Mouse (Mus musculus): ENCODE measurements around the gene Gm4353. TPM values are rescaled to one million over a fixed set of nuclear protein-coding genes. Genes with fewer than 3 reads are reported as not detected.
A peak's percentile ranks its signal among the peaks of the same experiment; 100 is the strongest.
"Not testable (repeated sequence)": the region's sequence is repeated elsewhere in the genome, so short reads cannot be mapped to it uniquely, and the experiment has no call there.

The Gm4353 gene
- 0.27 and 0.40 TPM in 2 replicates for polyA plus RNA-seq (2014; fragmentation: Nextera tagmentation; extraction: Ambion mirVana)

DNA sequence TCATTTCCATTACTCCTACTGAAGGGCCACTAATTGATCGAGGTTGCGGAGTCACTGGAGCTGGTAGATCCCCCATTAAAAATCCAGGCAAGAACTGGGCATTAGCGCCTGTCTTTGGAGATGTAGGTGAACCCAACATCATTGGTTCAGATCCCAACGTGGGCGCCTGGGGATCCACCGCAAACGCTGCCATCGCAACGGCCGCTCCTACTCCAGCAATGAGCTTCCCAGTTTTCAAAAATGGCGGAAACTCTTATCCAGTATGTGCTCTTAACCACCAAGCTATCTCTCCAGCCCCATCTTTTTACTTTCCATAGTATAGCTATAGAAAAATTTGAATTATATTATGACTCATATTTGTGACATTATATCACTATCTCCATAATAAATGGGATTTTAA is at the start of gene Gm4353:
Gene Gm4353 (minus strand): TSS at position 270 of the 400 bp plus-strand sequence.
- 94% methylated on average over 11 of the region's 11 CpGs for WGBS

GRCm38 (mm10) chr7:116132078-116132477 is 47.6 kb upstream of the Gm4353 start:
- Histone ChIP-seq H3K4me3 (ENCODE audit: control insufficient read depth in 1 of 2, insufficient read depth in 1 of 2, low read depth in 1 of 2, low read length in 2 of 2) (no peak overlapping the region), H3K9me3 (ENCODE audit: control insufficient read depth, low read length) (no peaks in the 10 kb centered on the region), H3K4me2 (ENCODE audit: low read length) (no peak overlapping the region), H3K27ac (replicated peaks in 1 of 2; ENCODE audit: control insufficient read depth in 1 of 2, insufficient read depth in 1 of 2, low read depth in 2 of 2, low read length in 2 of 2) (peak overlapping the region; percentile 10 to 34; a peak in 2 of 4 replicates), H3K9ac (ENCODE audit: low read length) (0 out of 2 replicates have a peak overlapping the region, but pooled peaks have one; percentile 1), H3K36me3 (ENCODE audit: control insufficient read depth, insufficient read depth, low read length) (peaks cover 79% of the 10 kb centered on the region), H3K4me1 (ENCODE audit: control insufficient read depth in 2 of 2, insufficient read depth in 2 of 2, low read length in 2 of 2) (peaks cover 3 to 16% of the 10 kb centered on the region in 2 experiments), H3K27me3 (ENCODE audit: control insufficient read depth, insufficient read depth, low read length) (no peaks in the 10 kb centered on the region)
- WGBS: 3% methylated on average over 5 of the region's 5 CpGs
- ATAC-seq (ENCODE audit: insufficient number of reproducible peaks, insufficient read depth, low FRiP score, low read depth): no peak

More for the DNA sequence above, at the start of gene Gm4353:
- not testable (repeated sequence) for H3K9ac ChIP-seq (ENCODE audit: low read length); H3K4me3 ChIP-seq (ENCODE audit: control insufficient read depth in 1 of 2, insufficient read depth in 1 of 2, low read depth in 1 of 2, low read length in 2 of 2); H3K4me1 ChIP-seq (ENCODE audit: control insufficient read depth in 2 of 2, insufficient read depth in 2 of 2, low read length in 2 of 2); H3K9me3 ChIP-seq (ENCODE audit: control insufficient read depth, low read length); ATAC-seq (ENCODE audit: insufficient number of reproducible peaks, insufficient read depth, low FRiP score, low read depth); H3K36me3 ChIP-seq (ENCODE audit: control insufficient read depth, insufficient read depth, low read length); H3K27me3 ChIP-seq (ENCODE audit: control insufficient read depth, insufficient read depth, low read length); H3K4me2 ChIP-seq (ENCODE audit: low read length); H3K27ac ChIP-seq (replicated peaks in 1 of 2; ENCODE audit: control insufficient read depth in 1 of 2, insufficient read depth in 1 of 2, low read depth in 2 of 2, low read length in 2 of 2)

DNA sequence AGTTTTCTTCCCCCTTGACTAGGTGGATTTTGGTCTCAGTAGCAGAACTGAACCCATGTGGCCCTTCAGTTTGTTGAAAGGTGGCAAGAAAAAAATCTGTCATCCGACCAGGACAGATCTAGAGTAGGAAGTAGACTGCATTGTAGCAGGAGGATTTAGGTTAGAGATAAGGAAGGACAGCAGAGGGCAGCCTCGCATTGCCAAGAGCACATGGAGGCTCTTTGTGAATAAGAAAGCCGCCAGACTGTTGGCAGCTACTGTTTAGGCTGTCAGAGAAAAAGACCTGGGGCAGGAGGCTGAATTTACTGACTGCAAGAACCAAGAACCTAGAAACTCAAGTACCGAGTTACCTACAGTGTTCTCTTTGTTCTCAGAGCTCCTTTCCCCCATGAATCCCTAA is 47.0 kb upstream of the Gm4353 start:
- Histone ChIP-seq H3K9ac (ENCODE audit: low read length) (0 out of 2 replicates have a peak overlapping the region, but pooled peaks have one; percentile 1), H3K27ac (replicated peaks in 1 of 2; ENCODE audit: control insufficient read depth in 1 of 2, insufficient read depth in 1 of 2, low read depth in 2 of 2, low read length in 2 of 2) (peak overlapping the region in 1 of 2 experiments; percentile 10; a peak in 1 of 4 replicates), H3K36me3 (ENCODE audit: control insufficient read depth, insufficient read depth, low read length) (peaks cover 79% of the 10 kb centered on the region), H3K27me3 (ENCODE audit: control insufficient read depth, insufficient read depth, low read length) (no peaks in the 10 kb centered on the region), H3K4me1 (ENCODE audit: control insufficient read depth in 2 of 2, insufficient read depth in 2 of 2, low read length in 2 of 2) (peaks cover 3 to 16% of the 10 kb centered on the region in 2 experiments), H3K4me2 (ENCODE audit: low read length) (no peak overlapping the region), H3K4me3 (ENCODE audit: control insufficient read depth in 1 of 2, insufficient read depth in 1 of 2, low read depth in 1 of 2, low read length in 2 of 2) (no peak overlapping the region), H3K9me3 (ENCODE audit: control insufficient read depth, low read length) (no peaks in the 10 kb centered on the region)
- no peak for ATAC-seq (ENCODE audit: insufficient number of reproducible peaks, insufficient read depth, low FRiP score, low read depth)
- WGBS: 7% methylated on average over 4 of the region's 4 CpGs

- H3K36me3 ChIP-seq (ENCODE audit: control insufficient read depth, insufficient read depth, low read length): peaks cover 76% of the 10 kb centered on the region
- WGBS: 86% methylated on average over 10 of the region's 10 CpGs
- no peaks in the 10 kb centered on the region for H3K27me3 ChIP-seq (ENCODE audit: control insufficient read depth, insufficient read depth, low read length)
- ATAC-seq (ENCODE audit: insufficient number of reproducible peaks, insufficient read depth, low FRiP score, low read depth): no peak
- H3K4me2 ChIP-seq (ENCODE audit: low read length): no peak overlapping the region
- no peak overlapping the region for H3K4me3 ChIP-seq (ENCODE audit: control insufficient read depth in 1 of 2, insufficient read depth in 1 of 2, low read depth in 1 of 2, low read length in 2 of 2)
- H3K9me3 ChIP-seq (ENCODE audit: control insufficient read depth, low read length): no peaks in the 10 kb centered on the region
- H3K9ac ChIP-seq (ENCODE audit: low read length): no peak overlapping the region
- H3K4me1 ChIP-seq (ENCODE audit: control insufficient read depth in 2 of 2, insufficient read depth in 2 of 2, low read length in 2 of 2): peaks cover 3 to 16% of the 10 kb centered on the region in 2 experiments
- H3K27ac ChIP-seq (replicated peaks in 1 of 2; ENCODE audit: control insufficient read depth in 1 of 2, insufficient read depth in 1 of 2, low read depth in 2 of 2, low read length in 2 of 2): no peak overlapping the region
Observed at GRCm38 (mm10) chr7:116129374-116129773, 44.9 kb upstream of the Gm4353 start.

GRCm38 (mm10) chr7:116128286-116128685 is 43.9 kb upstream of the Gm4353 start:
- Histone ChIP-seq H3K27me3 (ENCODE audit: control insufficient read depth, insufficient read depth, low read length) (no peaks in the 10 kb centered on the region), H3K4me3 (ENCODE audit: control insufficient read depth in 1 of 2, insufficient read depth in 1 of 2, low read depth in 1 of 2, low read length in 2 of 2) (no peak overlapping the region), H3K4me2 (ENCODE audit: low read length) (no peak overlapping the region), H3K9me3 (ENCODE audit: control insufficient read depth, low read length) (no peaks in the 10 kb centered on the region), H3K4me1 (ENCODE audit: control insufficient read depth in 2 of 2, insufficient read depth in 2 of 2, low read length in 2 of 2) (peaks cover 3 to 16% of the 10 kb centered on the region in 2 experiments), H3K9ac (ENCODE audit: low read length) (no peak overlapping the region), H3K27ac (replicated peaks in 1 of 2; ENCODE audit: control insufficient read depth in 1 of 2, insufficient read depth in 1 of 2, low read depth in 2 of 2, low read length in 2 of 2) (no peak overlapping the region), H3K36me3 (ENCODE audit: control insufficient read depth, insufficient read depth, low read length) (peaks cover 75% of the 10 kb centered on the region)
- WGBS: 80% methylated on average over 8 of the region's 8 CpGs
- ATAC-seq (ENCODE audit: insufficient number of reproducible peaks, insufficient read depth, low FRiP score, low read depth): no peak

GRCm38 (mm10) chr7:116127052-116127451 is 42.6 kb upstream of the Gm4353 start:
- no peaks in the 10 kb centered on the region for H3K9me3 ChIP-seq (ENCODE audit: control insufficient read depth, low read length)
- peaks cover 74% of the 10 kb centered on the region for H3K36me3 ChIP-seq (ENCODE audit: control insufficient read depth, insufficient read depth, low read length)
- whole genome bisulfite sequencing: 87% methylated on average over 2 of the region's 2 CpGs
- H3K27me3 ChIP-seq (ENCODE audit: control insufficient read depth, insufficient read depth, low read length): no peaks in the 10 kb centered on the region
- peaks cover 3 to 9% of the 10 kb centered on the region in 2 experiments; a peak in 3 of 4 replicates for H3K4me1 ChIP-seq (ENCODE audit: control insufficient read depth in 2 of 2, insufficient read depth in 2 of 2, low read length in 2 of 2)
- H3K4me3 ChIP-seq (ENCODE audit: control insufficient read depth in 1 of 2, insufficient read depth in 1 of 2, low read depth in 1 of 2, low read length in 2 of 2): no peak overlapping the region
- ATAC-seq (ENCODE audit: insufficient number of reproducible peaks, insufficient read depth, low FRiP score, low read depth): no peak
- H3K27ac ChIP-seq (replicated peaks in 1 of 2; ENCODE audit: control insufficient read depth in 1 of 2, insufficient read depth in 1 of 2, low read depth in 2 of 2, low read length in 2 of 2): no peak overlapping the region
- no peak overlapping the region for H3K9ac ChIP-seq (ENCODE audit: low read length)
- H3K4me2 ChIP-seq (ENCODE audit: low read length): no peak overlapping the region

DNA sequence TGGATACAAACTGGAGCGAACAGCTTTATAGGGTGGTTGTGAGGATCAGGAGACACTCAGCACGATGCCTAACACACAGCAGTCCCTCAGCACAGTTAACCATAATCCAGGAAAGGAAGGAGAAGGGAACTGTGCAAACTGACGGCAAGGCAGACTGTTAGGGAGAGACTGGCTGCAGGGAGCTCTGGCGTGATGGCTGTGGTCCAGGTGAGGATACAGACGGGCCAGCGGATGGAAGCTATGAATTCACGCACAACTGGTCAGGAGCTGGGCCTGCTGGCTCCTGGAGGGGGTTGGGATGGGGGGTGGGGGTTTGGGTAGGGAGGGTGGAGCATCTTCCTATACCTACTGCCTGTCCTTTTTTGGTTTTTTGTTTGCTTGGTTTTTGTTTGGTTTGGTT is 41.2 kb upstream of the Gm4353 start:
- H3K9me3 ChIP-seq (ENCODE audit: control insufficient read depth, low read length): no peaks in the 10 kb centered on the region
- no peaks in the 10 kb centered on the region for H3K4me1 ChIP-seq (ENCODE audit: control insufficient read depth in 2 of 2, insufficient read depth in 2 of 2, low read length in 2 of 2)
- 78% methylated on average over 7 of the region's 7 CpGs for WGBS
- peaks cover 74% of the 10 kb centered on the region for H3K36me3 ChIP-seq (ENCODE audit: control insufficient read depth, insufficient read depth, low read length)
- H3K27ac ChIP-seq (replicated peaks in 1 of 2; ENCODE audit: control insufficient read depth in 1 of 2, insufficient read depth in 1 of 2, low read depth in 2 of 2, low read length in 2 of 2): no peak overlapping the region
- H3K9ac ChIP-seq (ENCODE audit: low read length): no peak overlapping the region
- no peak for ATAC-seq (ENCODE audit: insufficient number of reproducible peaks, insufficient read depth, low FRiP score, low read depth)
- H3K27me3 ChIP-seq (ENCODE audit: control insufficient read depth, insufficient read depth, low read length): no peaks in the 10 kb centered on the region
- H3K4me2 ChIP-seq (ENCODE audit: low read length): no peak overlapping the region
- H3K4me3 ChIP-seq (ENCODE audit: control insufficient read depth in 1 of 2, insufficient read depth in 1 of 2, low read depth in 1 of 2, low read length in 2 of 2): no peak overlapping the region

GRCm38 (mm10) chr7:116124057-116124456 is 39.6 kb upstream of the Gm4353 start:
- no peaks in the 10 kb centered on the region for H3K4me1 ChIP-seq (ENCODE audit: control insufficient read depth in 2 of 2, insufficient read depth in 2 of 2, low read length in 2 of 2)
- no peak for ATAC-seq (ENCODE audit: insufficient number of reproducible peaks, insufficient read depth, low FRiP score, low read depth)
- no peak overlapping the region for H3K9ac ChIP-seq (ENCODE audit: low read length)
- no peak overlapping the region for H3K4me2 ChIP-seq (ENCODE audit: low read length)
- H3K27ac ChIP-seq (replicated peaks in 1 of 2; ENCODE audit: control insufficient read depth in 1 of 2, insufficient read depth in 1 of 2, low read depth in 2 of 2, low read length in 2 of 2): no peak overlapping the region
- H3K9me3 ChIP-seq (ENCODE audit: control insufficient read depth, low read length): no peaks in the 10 kb centered on the region
- H3K36me3 ChIP-seq (ENCODE audit: control insufficient read depth, insufficient read depth, low read length): peaks cover 62% of the 10 kb centered on the region
- no peaks in the 10 kb centered on the region for H3K27me3 ChIP-seq (ENCODE audit: control insufficient read depth, insufficient read depth, low read length)
- H3K4me3 ChIP-seq (ENCODE audit: control insufficient read depth in 1 of 2, insufficient read depth in 1 of 2, low read depth in 1 of 2, low read length in 2 of 2): no peak overlapping the region
- 92% methylated on average over 12 of the region's 12 CpGs for WGBS
